In the genomic region with DNA sequence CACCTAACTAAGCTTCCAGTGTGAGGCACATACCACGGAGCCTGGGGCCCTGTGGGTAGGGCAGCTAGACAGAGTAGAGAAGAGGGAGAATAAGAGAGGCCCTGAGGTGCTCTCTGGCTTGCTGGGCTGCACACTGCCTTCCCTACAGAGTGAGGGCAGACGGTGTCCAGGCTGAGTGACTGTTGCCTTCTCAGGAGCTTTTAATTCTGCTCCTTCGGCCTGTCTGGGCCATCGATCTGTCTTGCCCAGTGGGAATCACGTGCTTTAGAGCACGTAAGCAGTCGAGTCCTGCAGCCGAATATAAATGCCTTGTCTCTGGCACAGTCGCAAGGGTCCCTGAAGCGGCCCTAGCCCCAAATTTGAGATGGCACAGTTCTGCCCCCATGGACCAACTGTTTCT, we compare ENCODE assay signal across 20 mouse cellular contexts. TPM values are rescaled to one million over a fixed set of nuclear protein-coding genes. Genes with fewer than 3 reads are reported as not detected.
DNase-seq lines count a peak whose midpoint lies in the region; ATAC-seq and TF ChIP-seq lines count a peak whose summit lies in the region.
"Had no signal": no experiment of that assay in that cellular context is flagged by ENCODE, and none has a peak within 500 bp of the region (broad histone marks: within the 10 kb centered on the region; RNA-seq: fewer than 3 reads in every experiment).

No protein-coding gene starts in this region.

- TF ChIP-seq CTCF in cerebellum, adult 2 months (IDR thresholded peaks at IDR 0.05; ENCODE audit: borderline replicate concordance, insufficient read depth, low read depth, low read length): no peak
- no peak for TF ChIP-seq CTCF in kidney, adult 2 months (conservative IDR thresholded peaks at IDR 0.05; ENCODE audit: insufficient read depth, insufficient read length, low read depth, low read length)
- TF ChIP-seq CTCF in lung, adult 2 months (IDR thresholded peaks at IDR 0.05; ENCODE audit: insufficient read depth, low read length): no peak

- no peaks in the 10 kb centered on the region for H3K36me3 ChIP-seq in hindbrain, embryonic 14.5 days (replicated peaks; ENCODE audit: control insufficient read depth, insufficient read depth)
- no peaks in the 10 kb centered on the region for H3K36me3 ChIP-seq in neural tube, embryonic 12.5 days
- no peaks in the 10 kb centered on the region for H3K36me3 ChIP-seq in kidney, adult 2 months (ENCODE audit: control insufficient read depth, insufficient read depth, low read length)
- H3K36me3 ChIP-seq: forebrain, embryonic 12.5 days; G1E; heart, embryonic 12.5 days; stomach, embryonic 15.5 days had no signal

- no peak for ATAC-seq in hindbrain, embryonic 14.5 days (ENCODE audit: low FRiP score)
- ATAC-seq in neural tube, embryonic 12.5 days (ENCODE audit: low FRiP score, low read depth): no peak

- H3K4me1 ChIP-seq in cerebellum, adult 2 months (ENCODE audit: control insufficient read depth, insufficient read depth, low read length): peaks cover 22% of the 10 kb centered on the region
- peaks cover 28% of the 10 kb centered on the region for H3K4me1 ChIP-seq in hindbrain, embryonic 14.5 days (replicated peaks; ENCODE audit: control insufficient read depth, insufficient read depth, low read length)
- peaks cover 51% of the 10 kb centered on the region for H3K4me1 ChIP-seq in neural tube, embryonic 12.5 days
- H3K4me1 ChIP-seq in kidney, adult 2 months (ENCODE audit: control insufficient read depth, insufficient read depth, low read length): no peaks in the 10 kb centered on the region
- H3K4me1 ChIP-seq in lung, adult 2 months (ENCODE audit: control insufficient read depth, insufficient read depth, low read length): no peaks in the 10 kb centered on the region

- H3K4me2 ChIP-seq in hindbrain, embryonic 14.5 days (replicated peaks): no peak overlapping the region
- peak overlapping the region; percentile 72 for H3K4me2 ChIP-seq in neural tube, embryonic 12.5 days (replicated peaks)
- H3K4me2 ChIP-seq: liver, embryonic 11.5 days had no signal

- DNase-seq in cerebellum, adult 2 months: peak; percentile 44 to 55
- no peak for DNase-seq in cerebellum, adult 11 months
- DNase-seq in cerebellum, adult 9-11 months: peak; percentile 55
- DNase-seq in hindbrain, embryonic 14.5 days (ENCODE audit: low spot score): no peak
- no peak for DNase-seq in lung, postnatal 36 days
- DNase-seq in kidney, adult 2 months: no peak
- no peak for DNase-seq in lung, adult 2 months
- DNase-seq: adrenal gland, postnatal 14 days; kidney, postnatal 25 days; lung, adult 18-20 months; lung, postnatal 4 days; thymus, adult 2 months had no signal

- 23% methylated on average over 10 of the region's 10 CpGs for WGBS in cerebellum, adult 2 months
- WGBS in hindbrain, embryonic 14.5 days: 47% methylated on average over 10 of the region's 10 CpGs
- WGBS in neural tube, embryonic 12.5 days: 57% methylated on average over 10 of the region's 10 CpGs
- 85% methylated on average over 10 of the region's 10 CpGs for WGBS in kidney, adult 2 months
- WGBS in lung, adult 2 months: 80% methylated on average over 10 of the region's 10 CpGs

- TF ChIP-seq POLR2A in cerebellum, adult 2 months (IDR thresholded peaks at IDR 0.05; ENCODE audit: borderline replicate concordance, insufficient read depth, low read length): no peak
- TF ChIP-seq POLR2A in kidney, adult 2 months (IDR thresholded peaks at IDR 0.05; ENCODE audit: low read depth, low read length): no peak
- TF ChIP-seq POLR2A in lung, adult 2 months (IDR thresholded peaks at IDR 0.05; ENCODE audit: borderline replicate concordance, extremely low read depth, low read depth, low read length): no peak

- H3K27me3 ChIP-seq in cerebellum, adult 2 months (ENCODE audit: control insufficient read depth, insufficient read depth, low read length): no peaks in the 10 kb centered on the region
- H3K27me3 ChIP-seq in hindbrain, embryonic 14.5 days (ENCODE audit: control insufficient read depth, insufficient read depth, low read length): no peaks in the 10 kb centered on the region
- H3K27me3 ChIP-seq in neural tube, embryonic 12.5 days (replicated peaks): peaks cover 46% of the 10 kb centered on the region
- peaks cover 5% of the 10 kb centered on the region for H3K27me3 ChIP-seq in kidney, adult 2 months (replicated peaks; ENCODE audit: control insufficient read depth, insufficient read depth, low read length)

- H3K9me3 ChIP-seq in hindbrain, embryonic 14.5 days (ENCODE audit: control insufficient read depth, low read length): no peaks in the 10 kb centered on the region
- no peaks in the 10 kb centered on the region for H3K9me3 ChIP-seq in neural tube, embryonic 12.5 days
- H3K9me3 ChIP-seq: forebrain, embryonic 12.5 days; heart, embryonic 12.5 days; stomach, embryonic 15.5 days had no signal

- H3K4me3 ChIP-seq in cerebellum, adult 2 months (replicated peaks; ENCODE audit: insufficient read depth, low read depth, low read length): peak overlapping the region; percentile 28
- no peak overlapping the region for H3K4me3 ChIP-seq in hindbrain, embryonic 14.5 days (replicated peaks; ENCODE audit: low read length)
- no peak overlapping the region for H3K4me3 ChIP-seq in neural tube, embryonic 12.5 days
- no peak overlapping the region for H3K4me3 ChIP-seq in kidney, adult 2 months (ENCODE audit: insufficient read depth, low read depth, low read length)
- no peak overlapping the region for H3K4me3 ChIP-seq in lung, adult 2 months (replicated peaks; ENCODE audit: extremely low read depth, low read depth, low read length)
- H3K4me3 ChIP-seq: forebrain, embryonic 12.5 days; gastrocnemius, adult 2 months; heart, embryonic 12.5 days; left cerebral cortex, adult 2 months; stomach, embryonic 15.5 days had no signal

- peak overlapping the region; percentile 99 for H3K27ac ChIP-seq in cerebellum, adult 2 months (ENCODE audit: insufficient read depth, low read length)
- peak overlapping the region; percentile 98 for H3K27ac ChIP-seq in hindbrain, embryonic 14.5 days
- H3K27ac ChIP-seq in neural tube, embryonic 12.5 days: peak overlapping the region; percentile 26; the same call in 1 of the 2 replicates
- no peak overlapping the region for H3K27ac ChIP-seq in kidney, adult 2 months (ENCODE audit: insufficient read depth, low read depth, low read length)
- H3K27ac ChIP-seq: gastrocnemius, adult 2 months; stomach, embryonic 15.5 days had no signal

- peak overlapping the region; percentile 19; the same call in 1 of the 2 replicates for H3K9ac ChIP-seq in hindbrain, embryonic 14.5 days
- H3K9ac ChIP-seq in neural tube, embryonic 12.5 days: no peak overlapping the region
- H3K9ac ChIP-seq: heart, embryonic 12.5 days; stomach, embryonic 15.5 days had no signal

RNA-seq across cellular contexts. Expression of a gene that starts 0.6 kb away (rescaled TPM):
- polyA plus RNA-seq in cerebellum, adult 2 months (2012; rRNA removed): 163 and 201 TPM in 2 replicates
- polyA plus RNA-seq in hindbrain, embryonic 14.5 days (2014; fragmentation: Nextera tagmentation; extraction: Ambion mirVana): 64.7 and 69.3 TPM in 2 replicates
- 44.8 and 52.6 TPM in 2 replicates for polyA plus RNA-seq in neural tube, embryonic 12.5 days (2016; fragmentation: Nextera tagmentation; extraction: Ambion mirVana)
- polyA plus RNA-seq in kidney, adult 2 months (2012; rRNA removed): 0.27 TPM in 2 replicates
- 1.3 and 1.9 TPM in 2 replicates for polyA plus RNA-seq in lung, adult 2 months (2012; rRNA removed)
- polyA plus RNA-seq: G1E had no signal

Comparison
In these comparisons a context has a peak if more than half of its experiments do, and no peak if none do; other contexts are left out.
1. DNase-seq: peak in cerebellum, adult 2 months (2 of 2) and cerebellum, adult 9-11 months (single experiment); none in cerebellum, adult 11 months (single experiment), hindbrain, embryonic 14.5 days (single experiment), lung, postnatal 36 days (single experiment), kidney, adult 2 months (single experiment) and lung, adult 2 months (single experiment).
2. RNA of a gene that starts 0.6 kb away (polyA plus RNA-seq): 163 to 201 TPM in cerebellum, adult 2 months, 64.7 to 69.3 TPM in hindbrain, embryonic 14.5 days and 44.8 to 52.6 TPM in neural tube, embryonic 12.5 days; 1.3 to 1.9 TPM in lung, adult 2 months and 0.27 TPM in kidney, adult 2 months; every median in the first group is over 10 times any median in the second.